Comparison of ENCODE assay signal across 8 mouse cellular contexts in genomic region chr2:174760479-174761121, GRCm38 (mm10). TPM values are rescaled to one million over a fixed set of nuclear protein-coding genes. Genes with fewer than 3 reads are reported as not detected.
DNase-seq lines count a peak whose midpoint lies in the region; ATAC-seq and TF ChIP-seq lines count a peak whose summit lies in the region.

Edn3 (plus strand) TSS chr2:174760619.

- no peak for TF ChIP-seq EP300 in stomach, postnatal 0 days (optimal IDR thresholded peaks at IDR 0.05)

- no peak for TF ChIP-seq POLR2A in spleen, adult 2 months (IDR thresholded peaks at IDR 0.05; ENCODE audit: low read depth, low read length)

- peak; percentile 69 for ATAC-seq in forebrain, embryonic 11.5 days (replicated peaks; ENCODE audit: low FRiP score)
- peak; percentile 63 for ATAC-seq in intestine, embryonic 16.5 days
- peak; percentile 51; the same call in 1 of the 2 replicates for ATAC-seq in stomach, postnatal 0 days (ENCODE audit: low FRiP score, low TSS enrichment)

- H3K4me1 ChIP-seq in spleen, adult 2 months (ENCODE audit: control insufficient read depth, insufficient read depth, insufficient read length), result peaks cover 2% of the 10 kb centered on the region; the same call in 1 of the 2 replicates
- H3K4me1 ChIP-seq in forebrain, embryonic 11.5 days (replicated peaks; ENCODE audit: control insufficient read depth, insufficient read depth, low read length), result peaks cover 2% of the 10 kb centered on the region; the same call in 1 of the 2 replicates
- H3K4me1 ChIP-seq in intestine, embryonic 16.5 days (ENCODE audit: control insufficient read depth, insufficient read depth, low read length), result peaks cover 13% of the 10 kb centered on the region
- H3K4me1 ChIP-seq in stomach, postnatal 0 days (replicated peaks; ENCODE audit: control insufficient read depth, insufficient read depth), result no peaks in the 10 kb centered on the region; the same call in 1 of the 2 replicates

- no peak within 1 kb of the TSS; the same call in 1 of the 2 replicates for H3K27ac ChIP-seq in spleen, adult 2 months (ENCODE audit: insufficient read depth, low read length)
- no peak within 1 kb of the TSS for H3K27ac ChIP-seq in forebrain, embryonic 11.5 days (ENCODE audit: low read depth, low read length)
- H3K27ac ChIP-seq in intestine, embryonic 16.5 days (ENCODE audit: low read length), result peak within 1 kb of the TSS; percentile 49
- H3K27ac ChIP-seq in stomach, postnatal 0 days (replicated peaks), result peak within 1 kb of the TSS; percentile 53

- peak within 1 kb of the TSS; percentile 22; the same call in 1 of the 2 replicates for H3K4me3 ChIP-seq in spleen, adult 2 months (ENCODE audit: extremely low read depth, insufficient read depth, insufficient read length)
- peak within 1 kb of the TSS; percentile 37 for H3K4me3 ChIP-seq in forebrain, embryonic 11.5 days (ENCODE audit: low read depth, low read length)
- peak within 1 kb of the TSS; percentile 61 for H3K4me3 ChIP-seq in intestine, embryonic 16.5 days (ENCODE audit: low read length)
- H3K4me3 ChIP-seq in stomach, postnatal 0 days (ENCODE audit: low read depth, low read length), result peak within 1 kb of the TSS; percentile 54

- no peak for TF ChIP-seq CTCF in spleen, adult 2 months (IDR thresholded peaks at IDR 0.05; ENCODE audit: extremely low read depth, insufficient read depth, insufficient read length, insufficient replicate concordance)
- TF ChIP-seq CTCF in stomach, postnatal 0 days (IDR thresholded peaks at IDR 0.05; ENCODE audit: low read depth), result no peak

- DNase-seq in spleen, adult 2 months (ENCODE audit: low read depth in 1 of 2, low spot score in 2 of 2), result peak in 1 of 2 experiments; percentile 3
- DNase-seq in spleen, postnatal 14 days (ENCODE audit: low spot score in 2 of 2), result no peak
- DNase-seq in forebrain, embryonic 11.5 days (ENCODE audit: low spot score), result peak; percentile 70
- peak; percentile 28 for DNase-seq in lung, postnatal 25 days (ENCODE audit: low spot score)
- peak; percentile 67 for DNase-seq in stomach, postnatal 0 days (ENCODE audit: low spot score)
- DNase-seq in layer of hippocampus, adult 11-12 months (ENCODE audit: low spot score), result no peak
- no peak for DNase-seq in layer of hippocampus, postnatal 25 days (ENCODE audit: extremely low spot score in 1 of 2, low spot score in 1 of 2)

- peak within 1 kb of the TSS; percentile 63 for H3K9ac ChIP-seq in forebrain, embryonic 11.5 days (ENCODE audit: low read length)
- peak within 1 kb of the TSS; percentile 76 for H3K9ac ChIP-seq in intestine, embryonic 16.5 days (ENCODE audit: low read depth, low read length)
- peak within 1 kb of the TSS; percentile 71 for H3K9ac ChIP-seq in stomach, postnatal 0 days (ENCODE audit: low read length)

- 0 out of 2 replicates have a peak, but pooled peaks cover 5% of the 10 kb centered on the region for H3K27me3 ChIP-seq in spleen, adult 2 months (ENCODE audit: control insufficient read depth, insufficient read depth, low read length)
- peaks cover 2% of the 10 kb centered on the region; the same call in 1 of the 2 replicates for H3K27me3 ChIP-seq in forebrain, embryonic 11.5 days (ENCODE audit: control insufficient read depth, insufficient read depth, low read length)
- H3K27me3 ChIP-seq in intestine, embryonic 16.5 days (replicated peaks; ENCODE audit: control insufficient read depth, insufficient read depth, low read length), result no peaks in the 10 kb centered on the region
- H3K27me3 ChIP-seq in stomach, postnatal 0 days (ENCODE audit: control insufficient read depth, insufficient read depth, low read length), result no peaks in the 10 kb centered on the region

- peak within 1 kb of the TSS; percentile 85 for H3K4me2 ChIP-seq in forebrain, embryonic 11.5 days (ENCODE audit: low read depth, low read length, severe bottlenecking)
- H3K4me2 ChIP-seq in intestine, embryonic 16.5 days (ENCODE audit: low read depth, low read length), result peak within 1 kb of the TSS; percentile 93
- H3K4me2 ChIP-seq in stomach, postnatal 0 days (replicated peaks; ENCODE audit: low read depth), result peak within 1 kb of the TSS; percentile 92

- H3K36me3 ChIP-seq in spleen, adult 2 months (ENCODE audit: control insufficient read depth, insufficient read depth, low read length), result no peaks in the 10 kb centered on the region
- H3K36me3 ChIP-seq in forebrain, embryonic 11.5 days (ENCODE audit: control insufficient read depth, insufficient read depth, low read length), result no peaks in the 10 kb centered on the region
- no peaks in the 10 kb centered on the region for H3K36me3 ChIP-seq in intestine, embryonic 16.5 days (ENCODE audit: control insufficient read depth, insufficient read depth, low read length)
- H3K36me3 ChIP-seq in stomach, postnatal 0 days (ENCODE audit: control insufficient read depth, insufficient read depth, low read length), result no peaks in the 10 kb centered on the region

- H3K9me3 ChIP-seq in forebrain, embryonic 11.5 days (ENCODE audit: control insufficient read depth, low read length), result no peaks in the 10 kb centered on the region
- no peaks in the 10 kb centered on the region for H3K9me3 ChIP-seq in intestine, embryonic 16.5 days (ENCODE audit: control insufficient read depth, low read length)
- no peaks in the 10 kb centered on the region for H3K9me3 ChIP-seq in stomach, postnatal 0 days (ENCODE audit: control insufficient read depth, low read length)

- 3% methylated on average over 45 of the region's 48 CpGs for WGBS in spleen, adult 2 months
- 2% methylated on average over 48 of the region's 48 CpGs for WGBS in forebrain, embryonic 11.5 days
- 1% methylated on average over 48 of the region's 48 CpGs for WGBS in intestine, embryonic 16.5 days
- 2% methylated on average over 48 of the region's 48 CpGs for WGBS in stomach, postnatal 0 days

RNA-seq across cellular contexts. Expression of gene Edn3, which starts in this region (rescaled TPM):
- polyA plus RNA-seq in spleen, adult 2 months (2012; rRNA removed), result 2.7 and 3.8 TPM in 2 replicates
- polyA plus RNA-seq in forebrain, embryonic 11.5 days (2014; fragmentation: Nextera tagmentation; extraction: Ambion mirVana), result 2.8 and 5.7 TPM in 2 replicates
- polyA plus RNA-seq in intestine, embryonic 16.5 days (2015; fragmentation: Nextera tagmentation; extraction: Ambion mirVana), result 11.7 and 15.3 TPM in 2 replicates
- polyA plus RNA-seq in stomach, postnatal 0 days (2015; fragmentation: Nextera tagmentation; extraction: Ambion mirVana), result 11.2 and 13.0 TPM in 2 replicates
- 1 to 10 TPM; 5.2 to 5.3 TPM for total RNA-seq in layer of hippocampus, postnatal 25 days (2021)

Comparison
In these comparisons a context has a peak if more than half of its experiments do, and no peak if none do; other contexts are left out.
1. DNase-seq: peak in forebrain, embryonic 11.5 days (single experiment), lung, postnatal 25 days (single experiment) and stomach, postnatal 0 days (single experiment); none in spleen, postnatal 14 days (0 of 2), layer of hippocampus, adult 11-12 months (single experiment) and layer of hippocampus, postnatal 25 days (0 of 2).
2. H3K27ac ChIP-seq: peak in intestine, embryonic 16.5 days (single experiment) and stomach, postnatal 0 days (single experiment); none in spleen, adult 2 months (single experiment) and forebrain, embryonic 11.5 days (single experiment).
3. Peak in every context shown above with its lines, with median percentiles within 50 percentile points of each other: H3K4me3 ChIP-seq, ATAC-seq, H3K4me2 ChIP-seq and H3K9ac ChIP-seq.